Mouse (Mus musculus) lung, postnatal 0 days (tissue): ENCODE data around the gene Il10rb.

Source experiments
- CTCF ChIP-seq: IDR thresholded peaks from 2 replicates; pipeline ENCODE4 v1.5.1; 2016; ENCODE audit warnings: antibody characterized with exemption, mild to moderate bottlenecking
- EP300 ChIP-seq: IDR thresholded peaks from 2 replicates; pipeline ENCODE4 v1.6.1; 2016; ENCODE audit warnings: antibody characterized with exemption, mild to moderate bottlenecking, control low read depth

- no peak for TF ChIP-seq CTCF
- no peak for TF ChIP-seq EP300
Measured at GRCm38 (mm10) chr16:91378431-91378986, 27.5 kb upstream of the Il10rb start.
